Mouse (Mus musculus) layer of hippocampus, postnatal 14 days (tissue): Measurements from ENCODE around the gene H2al2c. TPM values are rescaled to one million over a fixed set of nuclear protein-coding genes. Genes with fewer than 3 reads are reported as not detected.
"Not testable (repeated sequence)": the region's sequence is repeated elsewhere in the genome, so short reads cannot be mapped to it uniquely, and the experiment has no call there.

Experiments
- DNase-seq, 2 experiments: peaks; one replicate each; pipeline ENCODE4 v3.0.0; 2021 to 2022; ENCODE audit warnings: low spot score in 2 of 2, mixed read lengths in 1 of 2
- long read RNA-seq, 2 experiments: library from polyadenylated mRNA; stranded (forward); transcript quantifications; one replicate each; pipeline ENCODE4 v2.0.0; 2021
- total RNA-seq, 2 experiments: library from RNA; stranded (reverse); gene quantifications; 2 replicates each; pipeline ENCODE4 v1.2.3; 2021

H2al2c gene
- total RNA-seq = not detected
- long read RNA-seq, experiment 1 = 0 reads
- long read RNA-seq, experiment 2 = 0 reads

DNA sequence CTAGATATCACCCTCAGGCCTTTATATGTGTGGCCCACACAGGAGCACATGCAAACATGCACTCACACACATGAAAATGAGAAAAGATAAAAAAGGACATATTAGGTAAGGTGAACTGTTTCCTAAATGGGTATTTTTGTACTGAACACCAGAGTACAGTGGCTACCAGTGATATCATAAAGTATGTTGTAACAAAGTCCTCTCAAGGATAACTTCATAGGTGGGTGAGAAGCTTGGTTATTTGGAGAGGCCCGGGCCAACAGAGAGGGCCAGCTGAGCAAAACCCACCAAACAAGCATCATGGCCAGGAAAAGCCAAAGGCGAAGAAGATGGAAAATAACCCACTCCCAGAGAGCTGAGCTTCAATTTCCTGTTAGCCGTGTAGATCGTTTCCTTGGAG is at the start of gene H2al2c:
H2al2c (plus strand) TSS at position 301 of the 400 bp plus-strand sequence.
- DNase-seq = not testable (repeated sequence)

Other genes starting within 250 kb of the H2al2c start
- not detected for gene Sry, start 64.6 kb downstream of the H2al2c start, total RNA-seq
- not detected for gene H2al2b, start 121.6 kb downstream of the H2al2c start, total RNA-seq
- gene Gm4064, start 197.1 kb downstream of the H2al2c start, total RNA-seq = not detected
- gene Rbmy, start 231.6 kb downstream of the H2al2c start, total RNA-seq = not detected
- gene Gm10256, start 231.6 kb downstream of the H2al2c start, total RNA-seq = not detected